Mouse (Mus musculus) neural tube, embryonic 12.5 days (tissue): ENCODE results near the gene A230072I06Rik. TPM values are rescaled to one million over a fixed set of nuclear protein-coding genes. Genes with fewer than 3 reads are reported as not detected.

Experiments used
- ATAC-seq: fragments of 200-750 bp; cut with Nextera tagmentation; 2 replicates; pipeline ENCODE4 v1.8.0; 2017; ENCODE audit warnings: low read depth, mild to moderate bottlenecking, moderate TSS enrichment, moderate library complexity; ENCODE audit not compliant: low FRiP score
- H3K27ac ChIP-seq: fragments of 300-500 bp; sonication (generic); 2 replicates; pipeline ENCODE4 v1.5.1; 2016
- H3K27me3 ChIP-seq: fragments of 300-500 bp; sonication (generic); replicated peaks from 2 replicates; pipeline ENCODE4 v1.6.1; 2016; ENCODE audit warnings: mild to moderate bottlenecking
- H3K36me3 ChIP-seq: fragments of 300-500 bp; sonication (generic); 2 replicates; pipeline ENCODE4 v1.6.1; 2016; ENCODE audit warnings: mild to moderate bottlenecking
- H3K4me1 ChIP-seq: fragments of 300-500 bp; sonication (generic); 2 replicates; pipeline ENCODE4 v1.6.1; 2016
- H3K4me2 ChIP-seq: fragments of 300-500 bp; sonication (generic); replicated peaks from 2 replicates; pipeline ENCODE4 v1.6.1; 2016; ENCODE audit warnings: mild to moderate bottlenecking
- H3K4me3 ChIP-seq: fragments of 300-500 bp; sonication (generic); 2 replicates; pipeline ENCODE4 v1.5.1; 2016
- H3K9ac ChIP-seq: fragments of 300-500 bp; sonication (generic); 2 replicates; pipeline ENCODE4 v1.6.1; 2016; ENCODE audit warnings: mild to moderate bottlenecking
- H3K9me3 ChIP-seq: fragments of 300-500 bp; sonication (generic); 2 replicates; pipeline ENCODE4 v1.6.1; 2016; ENCODE audit warnings: mild to moderate bottlenecking
- WGBS: fragments of 180-500 bp; shearing (Covaris S2); methylation state at CpG from one replicate; pipeline ENCODE4 v1.1.7; 2016; 5-methylcytosine and 5-hydroxymethylcytosine counted together
- polyA plus RNA-seq: library from polyadenylated mRNA; unstranded; fragments of >200 nt; fragmentation: Nextera tagmentation; extraction: Ambion mirVana; gene quantifications from 2 replicates; pipeline ENCODE4 v1.2.1, GENCODE M21; 2016

Gene A230072I06Rik
- polyA plus RNA-seq, 1 experiment from 2014 or later: not detected

DNA sequence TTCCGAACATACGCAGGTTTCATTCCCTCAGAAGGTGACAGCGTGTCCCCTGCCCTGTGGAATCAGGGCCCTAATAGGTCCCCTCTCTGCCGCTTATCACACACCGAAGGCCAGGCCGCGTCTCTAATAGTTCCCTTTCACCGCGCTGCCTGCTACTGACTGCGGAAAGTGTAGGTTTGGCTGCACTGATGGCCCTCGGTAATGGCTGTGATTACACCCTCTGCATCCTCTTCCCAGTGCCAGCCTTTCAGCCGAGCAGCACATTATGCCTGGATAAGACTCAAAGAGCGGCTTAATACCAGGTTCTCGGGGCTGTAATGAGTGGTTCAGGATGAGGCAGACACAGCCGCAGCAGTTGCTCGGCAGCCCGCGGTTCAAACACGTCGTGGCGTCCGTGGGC lies 3.5 kb downstream of the A230072I06Rik start:
- Histone ChIP-seq H3K27ac (no peak overlapping the region), H3K9ac (no peak overlapping the region), H3K4me1 (no peaks in the 10 kb centered on the region), H3K36me3 (no peaks in the 10 kb centered on the region), H3K27me3 (peaks cover 20% of the 10 kb centered on the region), H3K4me3 (no peak overlapping the region), H3K4me2 (no peak overlapping the region), H3K9me3 (no peaks in the 10 kb centered on the region)
- 75% methylated on average over 22 of the region's 22 CpGs for WGBS
- no peak for ATAC-seq

DNA sequence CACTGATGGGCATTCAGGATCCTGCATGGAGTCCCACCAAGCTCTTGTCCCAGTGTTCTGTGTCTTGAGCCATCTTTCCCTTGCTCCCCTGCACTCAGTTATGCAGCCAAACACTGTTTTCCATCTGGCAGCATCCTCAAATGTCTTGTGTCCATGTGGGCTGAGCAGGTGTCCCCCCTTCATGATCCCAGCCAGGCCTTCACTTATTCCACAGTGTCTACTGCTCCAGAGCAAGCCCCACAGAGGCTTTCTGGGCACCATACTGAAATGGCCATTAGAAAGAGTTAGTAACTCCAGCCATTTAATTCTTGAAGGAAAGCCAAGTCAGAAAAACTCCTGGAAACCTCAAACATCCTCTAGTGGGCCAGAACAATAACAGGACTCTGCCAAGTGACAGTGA lies 11.9 kb downstream of the A230072I06Rik start:
- H3K4me1 ChIP-seq: no peaks in the 10 kb centered on the region
- no peak overlapping the region for H3K4me3 ChIP-seq
- H3K27ac ChIP-seq: no peak overlapping the region
- H3K27me3 ChIP-seq: no peaks in the 10 kb centered on the region
- no peak overlapping the region for H3K9ac ChIP-seq
- no peaks in the 10 kb centered on the region for H3K36me3 ChIP-seq
- no peak overlapping the region for H3K4me2 ChIP-seq
- H3K9me3 ChIP-seq: no peaks in the 10 kb centered on the region
- ATAC-seq: no peak

DNA sequence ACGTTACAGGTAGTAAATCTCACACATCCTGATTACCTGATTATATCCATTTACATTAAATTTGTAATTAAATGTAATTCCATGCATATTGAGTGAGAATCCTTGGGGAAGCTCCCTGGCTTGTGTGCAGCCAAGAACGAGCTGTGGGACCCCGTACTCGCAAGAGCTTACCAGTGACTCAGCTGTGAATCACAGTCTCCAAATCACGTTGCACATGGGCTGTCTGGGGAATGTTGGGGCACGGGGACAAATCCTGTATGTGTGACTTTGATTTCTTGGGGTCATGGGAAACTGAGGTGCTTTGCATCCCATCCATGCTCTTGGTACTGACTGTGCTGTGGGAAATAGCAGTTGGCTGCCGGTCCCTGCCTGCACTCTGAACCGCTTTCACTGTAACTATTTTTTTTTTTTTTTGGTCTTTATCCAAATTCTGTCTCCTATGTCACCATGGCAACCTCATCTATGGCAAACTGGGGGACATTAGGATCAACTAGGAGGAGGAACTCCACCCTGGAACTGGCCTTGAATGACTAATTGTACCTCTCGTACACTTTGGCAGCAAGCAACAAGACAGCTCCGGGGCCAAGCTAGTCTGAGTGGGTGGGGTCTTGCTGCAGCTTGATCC lies 19.8 kb downstream of the A230072I06Rik start:
- no peak overlapping the region for H3K27ac ChIP-seq
- no peaks in the 10 kb centered on the region for H3K4me1 ChIP-seq
- H3K9ac ChIP-seq: no peak overlapping the region
- 65% methylated on average over 10 of the region's 10 CpGs for WGBS
- H3K36me3 ChIP-seq: no peaks in the 10 kb centered on the region
- H3K27me3 ChIP-seq: 0 out of 2 replicates have a peak, but pooled peaks cover 2% of the 10 kb centered on the region
- no peak overlapping the region for H3K4me2 ChIP-seq
- ATAC-seq: no peak
- 0 out of 2 replicates have a peak, but pooled peaks cover 6% of the 10 kb centered on the region for H3K9me3 ChIP-seq
- H3K4me3 ChIP-seq: no peak overlapping the region

DNA sequence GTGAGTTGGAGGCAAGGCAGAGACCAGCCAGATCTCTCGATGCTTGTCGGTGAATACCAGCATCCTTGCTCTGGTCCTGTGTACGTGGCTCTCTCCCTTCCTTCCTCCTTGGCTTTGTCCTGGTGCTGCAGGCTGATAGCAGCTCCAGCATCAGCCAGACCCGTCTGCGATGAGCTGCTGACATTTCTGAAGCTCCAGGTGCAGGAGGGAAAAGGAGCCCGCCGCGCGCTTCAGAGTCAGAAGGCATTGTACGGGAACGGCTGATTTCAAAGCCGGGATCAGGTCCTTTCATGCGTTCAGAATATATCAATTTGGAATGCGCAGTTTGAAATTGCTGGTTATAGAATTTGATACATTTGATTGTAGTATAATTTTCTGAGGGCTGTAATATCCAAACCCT lies 23.4 kb downstream of the A230072I06Rik start:
- Histone ChIP-seq H3K27me3 (0 out of 2 replicates have a peak, but pooled peaks cover 10% of the 10 kb centered on the region), H3K27ac (no peak overlapping the region), H3K9ac (no peak overlapping the region), H3K36me3 (no peaks in the 10 kb centered on the region), H3K4me1 (no peaks in the 10 kb centered on the region), H3K4me3 (no peak overlapping the region), H3K9me3 (0 out of 2 replicates have a peak, but pooled peaks cover 6% of the 10 kb centered on the region), H3K4me2 (no peak overlapping the region)
- 70% methylated on average over 14 of the region's 14 CpGs for WGBS
- no peak for ATAC-seq

DNA sequence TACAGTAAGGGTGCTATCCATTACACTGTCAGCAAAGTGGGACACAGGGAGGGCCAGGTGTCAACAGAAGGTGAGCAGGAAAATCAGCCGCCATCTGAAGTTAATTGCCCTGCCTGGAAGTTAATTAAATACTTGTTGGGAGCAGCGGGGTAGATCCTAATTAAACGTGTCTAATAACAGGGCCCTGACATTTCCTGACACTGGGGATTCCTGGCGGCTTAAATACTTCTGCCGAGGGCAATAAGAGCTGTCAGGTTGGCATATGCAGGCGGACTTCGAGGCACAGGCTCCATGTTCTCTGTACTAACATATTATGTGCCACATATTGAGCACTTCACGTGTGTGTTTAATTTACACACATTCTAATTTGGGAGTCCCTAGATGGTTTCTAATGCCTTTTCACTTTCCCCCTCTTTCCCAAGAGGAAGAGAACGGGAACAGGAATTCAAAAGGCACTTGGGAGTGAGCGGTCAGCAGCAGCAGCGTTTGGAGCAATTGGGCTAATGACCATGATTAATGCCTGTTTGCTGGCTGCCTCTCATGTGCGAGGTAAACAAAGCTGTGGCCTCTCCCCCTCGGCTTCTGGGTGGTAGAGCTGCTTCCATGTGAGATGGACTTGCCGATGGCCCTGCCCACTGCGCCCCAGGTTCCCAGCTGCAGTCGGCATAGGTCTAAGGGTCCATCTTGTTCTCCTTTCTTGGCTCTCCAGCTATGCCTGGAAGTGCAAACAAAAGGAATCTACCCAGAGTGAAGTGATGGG lies 34.5 kb downstream of the A230072I06Rik start:
- Histone ChIP-seq H3K27me3 (peaks cover 9% of the 10 kb centered on the region), H3K9ac (no peak overlapping the region), H3K4me1 (peaks cover 10% of the 10 kb centered on the region), H3K9me3 (0 out of 2 replicates have a peak, but pooled peaks cover 4% of the 10 kb centered on the region), H3K36me3 (no peaks in the 10 kb centered on the region), H3K4me2 (no peak overlapping the region), H3K4me3 (no peak overlapping the region), H3K27ac (no peak overlapping the region)
- 34% methylated on average over 16 of the region's 16 CpGs for WGBS
- no peak for ATAC-seq

DNA sequence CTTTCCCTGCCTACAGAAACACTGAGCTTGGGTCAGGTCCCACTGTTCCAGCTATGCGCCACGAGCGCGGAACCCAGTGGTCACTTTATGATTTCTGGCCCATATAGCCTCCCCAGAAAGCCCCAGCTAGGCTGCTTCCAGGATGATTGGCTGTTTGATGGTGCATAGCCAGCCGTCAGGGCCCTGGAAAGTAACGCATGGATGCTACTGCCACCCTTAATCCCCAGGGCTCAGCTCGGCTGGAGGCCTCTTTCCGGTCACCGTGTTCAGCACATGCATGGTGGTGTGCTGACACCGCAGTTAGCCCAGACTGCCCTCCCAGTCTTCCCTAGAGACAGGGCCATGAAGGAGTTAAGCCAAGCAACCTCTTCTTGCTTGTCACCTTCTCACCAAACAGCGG lies 35.6 kb downstream of the A230072I06Rik start:
- no peak for ATAC-seq
- Histone ChIP-seq H3K27me3 (peaks cover 9% of the 10 kb centered on the region), H3K9me3 (no peaks in the 10 kb centered on the region), H3K27ac (no peak overlapping the region), H3K36me3 (no peaks in the 10 kb centered on the region), H3K4me3 (no peak overlapping the region), H3K4me2 (no peak overlapping the region), H3K4me1 (peaks cover 10% of the 10 kb centered on the region), H3K9ac (no peak overlapping the region)
- 70% methylated on average over 11 of the region's 11 CpGs for WGBS

DNA sequence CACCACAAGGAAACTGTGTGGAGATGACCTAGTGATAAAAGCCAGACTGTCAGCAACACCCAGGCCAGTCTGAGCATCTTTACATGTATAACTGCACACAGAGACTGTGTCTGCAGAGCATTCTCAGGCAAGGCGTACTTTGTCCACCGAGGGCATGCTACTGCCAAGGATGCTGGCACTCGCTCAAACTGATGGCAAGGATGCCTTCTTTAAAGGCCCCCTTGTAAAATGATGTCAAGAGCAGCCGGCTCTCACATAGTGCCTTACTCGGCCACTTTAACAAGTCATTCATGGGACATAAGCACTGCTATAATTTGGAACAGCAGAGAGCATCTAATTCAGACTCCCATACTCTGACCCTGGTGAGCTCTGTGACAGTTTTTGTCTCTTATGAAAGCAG lies 36.6 kb downstream of the A230072I06Rik start:
- H3K9ac ChIP-seq: no peak overlapping the region
- no peaks in the 10 kb centered on the region for H3K9me3 ChIP-seq
- H3K27ac ChIP-seq: no peak overlapping the region
- H3K4me3 ChIP-seq: no peak overlapping the region
- peaks cover 9% of the 10 kb centered on the region for H3K27me3 ChIP-seq
- 75% methylated on average over 5 of the region's 5 CpGs for WGBS
- peaks cover 15% of the 10 kb centered on the region for H3K4me1 ChIP-seq
- no peak for ATAC-seq
- H3K36me3 ChIP-seq: no peaks in the 10 kb centered on the region
- H3K4me2 ChIP-seq: no peak overlapping the region

DNA sequence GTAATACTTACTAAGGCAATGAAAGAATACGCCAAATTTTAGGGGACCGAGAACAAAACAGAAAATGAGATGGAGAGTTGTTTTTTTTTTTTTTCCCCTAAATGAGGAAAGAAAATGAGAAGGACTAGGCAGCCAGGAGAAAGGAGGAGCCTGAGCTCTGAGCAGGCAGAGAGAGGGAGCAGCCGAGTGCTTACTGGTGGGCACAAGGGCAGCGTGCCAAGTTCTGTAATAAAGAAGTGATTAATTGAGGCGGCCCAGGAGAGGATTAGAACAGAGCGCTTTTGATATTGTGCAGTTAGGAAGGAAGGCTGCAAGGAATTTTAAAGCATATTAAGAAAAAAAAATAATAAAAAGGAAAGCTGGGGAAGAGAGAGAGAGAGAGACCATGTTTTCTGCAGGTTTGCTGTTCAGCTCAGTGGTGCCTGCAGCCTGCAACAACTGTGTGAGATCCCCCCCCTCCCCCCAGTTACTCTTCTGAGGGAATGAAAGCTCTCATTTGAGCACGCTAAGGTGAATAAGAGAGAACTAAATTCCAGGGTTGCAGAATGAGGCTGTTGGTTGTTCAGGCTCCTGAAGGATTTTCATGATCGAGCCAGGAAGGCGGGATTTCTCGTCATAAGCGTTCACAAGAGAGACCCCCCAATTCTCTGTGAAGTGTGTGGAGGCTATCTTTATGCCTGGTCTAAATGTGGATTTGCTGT lies 41.3 kb downstream of the A230072I06Rik start:
- WGBS: 60% methylated on average over 11 of the region's 11 CpGs
- Histone ChIP-seq H3K4me2 (no peak overlapping the region), H3K9ac (no peak overlapping the region), H3K9me3 (no peaks in the 10 kb centered on the region), H3K4me1 (peaks cover 17% of the 10 kb centered on the region), H3K27me3 (peaks cover 22% of the 10 kb centered on the region), H3K27ac (no peak overlapping the region), H3K4me3 (no peak overlapping the region), H3K36me3 (no peaks in the 10 kb centered on the region)
- ATAC-seq: no peak

DNA sequence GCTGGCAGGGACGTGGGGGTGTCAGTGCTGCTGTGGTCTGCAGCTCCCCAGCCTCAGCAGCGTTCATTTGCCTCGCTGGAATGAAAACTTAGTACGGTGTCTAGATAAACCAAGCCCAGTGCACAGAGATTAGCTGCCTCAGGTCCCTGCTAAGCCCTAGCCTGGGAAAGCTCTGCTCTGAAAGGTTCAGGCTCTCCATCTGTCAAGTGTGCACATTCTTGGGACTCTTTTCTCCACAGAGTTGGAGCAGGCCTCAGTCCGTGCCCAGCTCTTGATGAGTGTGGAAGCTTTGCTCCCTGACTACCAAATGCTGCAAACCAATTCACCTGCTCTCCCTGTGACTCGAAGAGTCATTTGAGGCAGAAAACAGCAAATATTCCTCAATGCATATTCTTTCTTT lies 43.5 kb downstream of the A230072I06Rik start:
- Histone ChIP-seq H3K36me3 (no peaks in the 10 kb centered on the region), H3K4me2 (no peak overlapping the region), H3K27ac (no peak overlapping the region), H3K27me3 (peaks cover 12% of the 10 kb centered on the region), H3K4me3 (no peak overlapping the region), H3K9me3 (no peaks in the 10 kb centered on the region), H3K4me1 (peaks cover 27% of the 10 kb centered on the region), H3K9ac (no peak overlapping the region)
- WGBS: 86% methylated on average over 6 of the region's 6 CpGs
- ATAC-seq: no peak

DNA sequence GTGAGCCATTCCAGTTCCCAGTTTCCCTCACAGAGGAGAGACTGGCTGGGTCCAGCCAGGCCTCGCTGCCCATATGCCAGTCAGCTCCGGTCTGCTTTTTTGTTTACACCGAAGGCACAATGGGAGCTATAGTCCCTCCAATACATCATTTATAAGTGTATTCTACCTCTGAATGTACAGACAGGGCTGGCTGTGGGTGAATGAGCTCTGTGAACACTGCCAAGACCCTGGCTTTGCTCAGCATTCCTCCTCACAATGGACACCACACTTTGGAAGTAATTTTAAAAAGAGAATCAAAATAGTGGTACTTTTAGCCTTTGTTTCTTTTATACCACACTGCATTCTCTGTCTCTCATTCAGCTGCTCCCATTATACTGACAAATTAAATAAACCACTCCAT lies 44.6 kb downstream of the A230072I06Rik start:
- Histone ChIP-seq H3K9ac (no peak overlapping the region), H3K4me3 (no peak overlapping the region), H3K27ac (no peak overlapping the region), H3K4me2 (no peak overlapping the region), H3K36me3 (no peaks in the 10 kb centered on the region), H3K9me3 (no peaks in the 10 kb centered on the region), H3K27me3 (peaks cover 12% of the 10 kb centered on the region), H3K4me1 (peaks cover 35% of the 10 kb centered on the region)
- ATAC-seq: no peak
- WGBS: 42% methylated on average over 3 of the region's 3 CpGs

DNA sequence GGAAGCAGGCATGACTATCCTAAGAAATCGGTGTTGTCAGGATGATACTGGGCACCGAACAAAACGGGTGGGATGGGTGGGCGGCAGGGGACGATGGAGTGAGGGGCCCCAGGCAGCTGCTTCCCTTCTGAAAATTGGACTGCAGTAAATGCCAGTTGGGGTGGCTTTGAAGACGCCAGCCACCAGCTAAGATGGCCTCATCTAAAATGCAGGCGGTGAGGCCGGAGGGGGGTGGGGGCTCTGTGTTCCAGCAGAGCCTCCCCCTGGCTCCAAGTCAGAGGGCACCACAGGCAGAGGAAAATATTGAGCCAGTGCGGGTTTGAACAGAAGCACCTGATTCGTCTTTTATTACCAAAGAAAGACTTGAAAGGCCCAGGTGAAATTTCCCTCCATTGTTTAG lies 45.9 kb downstream of the A230072I06Rik start:
- no peak overlapping the region for H3K9ac ChIP-seq
- H3K27me3 ChIP-seq: peaks cover 12% of the 10 kb centered on the region
- no peaks in the 10 kb centered on the region for H3K36me3 ChIP-seq
- no peaks in the 10 kb centered on the region for H3K9me3 ChIP-seq
- H3K27ac ChIP-seq: no peak overlapping the region
- peak overlapping the region; percentile 40 for H3K4me2 ChIP-seq
- H3K4me3 ChIP-seq: no peak overlapping the region
- WGBS: 13% methylated on average over 10 of the region's 10 CpGs
- no peak for ATAC-seq
- H3K4me1 ChIP-seq: peaks cover 39% of the 10 kb centered on the region

DNA sequence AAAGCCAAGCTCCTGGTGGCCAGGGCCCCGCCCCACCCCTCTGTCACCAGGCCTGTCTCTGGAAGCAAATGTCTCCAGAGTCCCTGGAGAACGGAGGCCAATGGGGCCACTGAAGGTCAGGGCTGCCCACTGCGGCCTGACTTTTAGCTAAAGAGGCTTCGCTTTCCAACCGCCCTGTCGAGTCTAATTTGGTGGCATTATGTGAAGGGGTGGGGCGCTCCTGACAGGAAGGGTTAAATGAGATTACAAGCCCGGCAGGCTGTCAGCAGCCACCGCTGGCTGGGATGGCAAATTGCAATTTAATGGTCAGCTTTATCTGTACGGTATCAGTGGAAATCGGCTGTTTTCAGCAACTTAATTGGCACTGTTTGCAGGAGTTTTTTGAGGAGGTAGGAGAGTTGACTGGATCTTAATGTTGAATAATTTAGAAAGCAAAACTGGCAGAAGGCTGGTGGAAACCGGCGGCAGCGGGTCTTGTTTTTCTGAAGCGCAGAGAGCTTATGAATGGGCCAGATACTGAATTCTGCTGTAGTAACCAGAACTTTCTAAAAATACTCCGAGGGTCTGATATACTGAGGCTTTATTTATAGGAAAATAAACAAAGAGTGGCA lies 46.5 kb downstream of the A230072I06Rik start:
- H3K4me2 ChIP-seq: peak overlapping the region; percentile 40
- WGBS: 19% methylated on average over 16 of the region's 16 CpGs
- no peak overlapping the region for H3K27ac ChIP-seq
- H3K4me1 ChIP-seq: peaks cover 35% of the 10 kb centered on the region
- H3K27me3 ChIP-seq: peaks cover 12% of the 10 kb centered on the region
- no peak overlapping the region for H3K4me3 ChIP-seq
- no peak for ATAC-seq
- no peaks in the 10 kb centered on the region for H3K36me3 ChIP-seq
- no peak overlapping the region for H3K9ac ChIP-seq
- no peaks in the 10 kb centered on the region for H3K9me3 ChIP-seq
